Mouse (Mus musculus) spleen, postnatal 14 days (tissue): ENCODE results near the gene Ddx41.
A peak's percentile ranks its signal among the peaks of the same experiment; 100 is the strongest.
"Not testable (repeated sequence)": the region's sequence is repeated elsewhere in the genome, so short reads cannot be mapped to it uniquely, and the experiment has no call there.

ENCODE experiments used
- DNase-seq, 2 experiments: peaks; one replicate each; pipeline ENCODE4 v3.0.0; 2021 to 2022; ENCODE audit warnings: low spot score in 2 of 2

The Ddx41 gene

DNA sequence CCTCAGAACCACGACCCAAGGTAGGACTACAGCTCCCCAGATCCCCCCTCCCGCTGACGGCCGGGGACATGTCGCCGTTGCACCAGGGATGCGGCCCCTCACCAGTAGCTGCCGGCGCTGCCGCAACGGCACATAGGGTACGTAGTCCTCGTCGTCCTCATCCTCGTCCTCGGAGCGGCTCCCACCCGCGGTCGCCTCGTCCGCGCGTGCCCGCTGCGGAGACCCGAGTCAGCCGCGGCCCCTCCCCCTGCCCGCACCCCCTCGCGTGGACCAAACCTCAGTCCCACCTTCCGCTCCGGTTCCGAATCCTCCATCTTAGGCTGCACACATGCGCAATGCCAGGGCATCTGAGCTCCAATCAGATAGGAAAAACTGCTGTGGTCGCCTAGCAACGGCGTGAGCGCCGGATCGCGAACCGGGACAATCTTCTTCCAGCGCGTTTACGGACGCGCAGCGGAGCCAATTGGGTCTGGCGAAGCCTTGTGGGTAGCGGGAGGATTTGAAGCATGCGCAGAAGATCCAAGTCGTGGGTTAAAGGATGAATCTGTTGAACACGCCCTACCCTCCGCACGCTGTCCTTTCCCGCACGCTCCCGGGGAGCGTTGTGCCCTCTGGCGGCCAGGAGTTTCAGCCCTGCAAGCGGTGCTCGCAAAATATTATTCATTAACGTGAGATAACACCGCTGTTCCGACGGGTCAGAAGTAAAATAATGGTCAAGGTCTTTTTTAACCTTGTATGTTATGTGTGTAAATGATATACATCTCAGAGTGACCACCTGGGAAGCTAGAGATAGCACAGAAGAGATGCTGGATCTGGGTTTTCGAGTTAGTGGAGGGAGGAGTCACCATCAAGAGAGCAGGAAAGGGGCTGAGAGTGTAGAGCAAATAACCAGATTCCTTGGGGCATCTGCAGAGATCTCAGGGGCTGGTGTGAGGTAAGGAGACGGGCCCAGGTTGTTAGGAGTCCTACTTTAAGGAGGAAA is at the start of gene Ddx41:
Gene Ddx41, minus strand, starts transcription at position 465 of the 982 bp plus-strand sequence.
- peak; percentile 97 for DNase-seq

DNA sequence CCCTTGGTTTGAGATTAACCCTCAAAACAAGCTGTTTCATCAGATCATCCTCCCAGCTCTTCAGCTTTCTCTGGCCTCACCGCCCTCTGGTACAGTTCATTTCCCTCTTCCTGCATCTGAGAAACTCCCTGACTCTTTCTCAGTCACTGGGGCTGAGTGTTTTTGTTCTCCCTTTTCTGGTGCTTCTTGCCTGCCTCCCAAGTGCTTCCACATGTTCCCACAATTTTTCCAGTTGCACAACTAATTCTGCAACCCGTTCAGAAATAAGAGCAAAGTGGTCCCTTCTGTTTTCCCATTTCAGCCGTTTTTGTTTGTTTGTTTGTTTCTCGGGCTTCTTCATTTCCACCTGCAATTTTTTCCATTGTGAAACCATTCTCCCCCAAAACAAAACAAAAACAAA is 41.6 kb upstream of the Ddx41 start:
- no peak for DNase-seq

- DNase-seq: not testable (repeated sequence)
These were observed 40.4 kb upstream of the Ddx41 start for GRCm38 (mm10) chr13:55576872-55577271.

- DNase-seq: no peak
These were observed 39.5 kb upstream of the Ddx41 start for GRCm38 (mm10) chr13:55575932-55576331.

DNA sequence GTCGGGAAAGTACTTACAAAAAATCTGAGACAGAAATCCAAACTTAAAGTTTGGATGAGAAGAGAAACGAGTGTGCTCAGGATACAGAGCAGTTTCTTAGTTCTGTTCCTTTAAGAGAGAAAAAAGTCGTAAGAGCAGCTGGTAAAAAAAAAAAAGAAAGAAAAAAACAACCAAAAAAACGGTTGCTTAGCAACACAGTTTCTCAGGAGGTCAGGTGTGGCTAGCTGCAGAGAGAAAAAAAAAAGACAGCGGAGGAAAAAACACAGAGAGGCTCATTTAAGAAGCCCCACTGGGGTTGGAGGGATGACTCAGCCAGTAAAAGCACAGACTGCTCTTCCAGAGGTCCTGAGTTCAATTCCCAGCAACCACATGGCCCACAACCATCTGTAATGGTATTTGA is 37.9 kb upstream of the Ddx41 start:
- no peak for DNase-seq

DNA sequence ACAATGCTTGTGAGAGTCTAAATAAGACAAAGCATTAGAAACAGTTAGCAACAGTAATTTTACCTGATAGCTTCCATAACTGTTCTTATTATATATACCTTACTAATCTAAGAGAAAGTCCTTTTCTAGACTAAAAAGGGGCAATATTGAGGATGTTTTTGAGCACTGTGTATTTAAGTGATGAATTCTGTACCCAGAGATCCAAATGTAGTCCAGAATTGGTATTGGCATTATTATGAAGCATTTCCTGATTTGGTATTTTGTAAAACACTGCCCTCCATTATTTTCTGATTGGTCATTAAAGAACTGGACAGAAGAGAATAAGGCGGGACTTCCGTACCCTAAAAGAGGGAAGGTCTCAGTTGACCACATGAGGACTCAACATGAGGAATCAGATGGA is 37.0 kb upstream of the Ddx41 start, which contains the start of gene Tmed9:
Gene Tmed9, plus strand, starts transcription at position 301 of the 400 bp plus-strand sequence.
- DNase-seq: no peak

GRCm38 (mm10) chr13:55571977-55572376 is 35.5 kb upstream of the Ddx41 start:
- DNase-seq: no peak

DNA sequence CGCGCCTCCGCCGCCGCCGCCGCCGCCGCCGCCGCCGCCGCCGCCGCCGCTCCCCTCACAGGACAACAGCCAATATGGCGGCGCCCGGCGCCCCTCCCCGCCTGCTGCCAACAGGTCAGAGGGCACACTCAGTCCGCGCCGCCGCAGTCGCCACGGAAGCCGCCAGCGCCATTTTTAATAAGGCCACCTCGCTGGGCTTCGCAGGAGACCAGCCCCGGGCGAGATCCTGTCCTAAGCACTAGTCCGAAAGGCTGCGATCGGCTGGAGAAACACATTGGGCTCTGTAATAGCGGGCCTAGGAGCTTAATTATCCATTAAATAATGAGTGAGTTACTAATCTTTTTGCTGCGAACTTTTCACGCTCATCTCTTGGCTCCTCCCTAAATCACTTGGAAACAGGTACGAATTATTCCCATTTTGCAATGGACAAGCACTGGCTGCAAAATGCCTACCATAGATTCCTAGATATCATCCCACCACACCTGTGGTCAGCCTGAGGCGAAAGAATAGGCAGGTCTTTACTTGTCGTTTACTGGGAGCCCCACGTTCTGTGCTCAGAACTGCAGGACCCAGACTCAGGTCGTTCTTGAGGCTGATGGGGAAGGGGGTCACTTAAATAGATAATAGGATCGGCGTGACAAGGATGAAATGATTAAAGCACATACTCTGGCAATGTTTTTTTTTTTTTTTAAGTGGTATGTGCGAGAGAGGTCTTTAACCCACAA is 34.7 kb upstream of the Ddx41 start, which contains the start of gene Fam193b:
Gene Fam193b, minus strand, starts transcription at position 94 of the 725 bp plus-strand sequence.
- DNase-seq: peak; percentile 93 to 95

GRCm38 (mm10) chr13:55570286-55570973 is 34.0 kb upstream of the Ddx41 start:
- peak in 1 of 2 experiments; percentile 14 for DNase-seq

- DNase-seq: no peak
These were observed 33.3 kb upstream of the Ddx41 start for GRCm38 (mm10) chr13:55569726-55570285.

- DNase-seq: not testable (repeated sequence)
These were observed 32.1 kb upstream of the Ddx41 start for GRCm38 (mm10) chr13:55568524-55568923.

- DNase-seq: no peak
These were observed 31.5 kb upstream of the Ddx41 start for GRCm38 (mm10) chr13:55567949-55568348.

GRCm38 (mm10) chr13:55567001-55567400 is 30.5 kb upstream of the Ddx41 start:
- no peak for DNase-seq

GRCm38 (mm10) chr13:55563266-55563879 is 26.9 kb upstream of the Ddx41 start:
- DNase-seq: no peak

DNA sequence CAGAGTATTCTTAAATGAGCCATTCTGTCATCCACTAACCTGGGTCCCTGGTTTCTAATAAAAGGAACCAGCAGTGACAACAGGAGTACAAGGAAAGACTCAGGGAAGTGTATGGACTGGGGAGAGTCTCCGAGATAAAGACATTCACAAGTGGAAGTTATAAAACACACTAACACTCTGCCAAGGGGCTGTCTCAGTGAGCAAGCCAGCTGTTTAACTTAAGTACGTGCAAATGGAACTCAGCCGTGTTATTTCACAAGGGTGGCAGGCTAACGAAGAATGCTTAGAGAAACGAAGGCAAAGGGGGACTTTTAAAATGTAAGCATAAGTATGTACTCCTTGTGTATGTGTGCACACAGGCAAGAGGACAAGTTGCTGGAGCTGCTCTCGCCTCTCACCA is 21.0 kb upstream of the Ddx41 start:
- DNase-seq: no peak

- no peak for DNase-seq
These were observed 19.5 kb upstream of the Ddx41 start for GRCm38 (mm10) chr13:55555921-55556320.

GRCm38 (mm10) chr13:55549061-55549460 is 12.6 kb upstream of the Ddx41 start:
- no peak for DNase-seq

GRCm38 (mm10) chr13:55548426-55548825 is 12.0 kb upstream of the Ddx41 start:
- DNase-seq: no peak

DNA sequence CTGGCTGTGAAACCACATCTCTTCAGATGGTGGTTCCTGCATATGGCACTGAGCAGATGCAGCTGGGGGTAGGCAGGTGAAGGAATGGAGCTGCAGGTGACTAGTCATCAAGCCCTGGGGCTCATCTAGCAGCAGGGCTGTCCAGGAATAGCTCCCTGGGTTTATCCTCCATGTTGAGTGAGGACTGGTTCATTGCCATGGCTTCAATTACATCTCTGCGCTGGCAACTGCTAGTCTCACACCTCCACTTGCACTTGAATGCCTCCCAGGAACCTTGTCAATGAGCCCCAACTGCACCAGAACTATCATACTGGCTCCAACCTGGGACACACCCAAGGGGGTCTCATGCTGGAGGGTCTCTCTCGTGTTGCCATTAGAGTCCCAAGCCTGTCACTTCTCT is 11.5 kb upstream of the Ddx41 start:
- no peak for DNase-seq

- no peak for DNase-seq
These were observed 8.3 kb upstream of the Ddx41 start for GRCm38 (mm10) chr13:55544792-55545191.

GRCm38 (mm10) chr13:55543447-55543846 is 7.0 kb upstream of the Ddx41 start:
- DNase-seq: no peak
